Mouse (Mus musculus) c-Kit-negative CD71-positive TER-119-positive erythroid progenitor cells, embryonic 14.5 days (primary cell): ENCODE measurements around the gene Hyou1.
A peak's percentile ranks its signal among the peaks of the same experiment; 100 is the strongest.
"Not testable (repeated sequence)": the region's sequence is repeated elsewhere in the genome, so short reads cannot be mapped to it uniquely, and the experiment has no call there.

ENCODE experiments used
- DNase-seq: peaks from one replicate; pipeline ENCODE4 v3.0.0-alpha.2; 2013; ENCODE audit warnings: low read depth, low spot score

Hyou1 gene

GRCm38 (mm10) chr9:44379054-44379834, at the start of gene Hyou1:
Gene Hyou1, plus strand, starts transcription at chr9:44379490.
- peak; percentile 93 for DNase-seq

DNA sequence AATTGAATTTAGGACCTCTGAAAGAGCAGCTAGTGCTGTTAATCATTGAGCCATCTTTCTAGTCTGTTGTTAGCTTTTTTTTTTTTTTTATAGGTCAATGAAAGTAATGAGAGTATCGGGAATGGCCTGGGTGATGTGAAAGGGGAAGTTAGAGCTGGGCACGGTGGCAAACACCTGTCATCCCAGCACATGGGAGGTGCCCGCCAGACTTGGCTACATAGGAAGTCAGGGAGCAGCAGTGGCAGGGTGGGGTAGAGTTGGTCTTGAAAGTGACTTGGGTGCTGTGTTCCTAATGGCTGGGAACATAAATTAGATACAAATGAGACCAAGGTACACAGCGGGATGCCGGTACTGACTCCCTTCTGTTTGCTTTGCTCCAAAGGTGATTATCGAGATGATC, 48.6 kb upstream of the Hyou1 start:
- no peak for DNase-seq

DNA sequence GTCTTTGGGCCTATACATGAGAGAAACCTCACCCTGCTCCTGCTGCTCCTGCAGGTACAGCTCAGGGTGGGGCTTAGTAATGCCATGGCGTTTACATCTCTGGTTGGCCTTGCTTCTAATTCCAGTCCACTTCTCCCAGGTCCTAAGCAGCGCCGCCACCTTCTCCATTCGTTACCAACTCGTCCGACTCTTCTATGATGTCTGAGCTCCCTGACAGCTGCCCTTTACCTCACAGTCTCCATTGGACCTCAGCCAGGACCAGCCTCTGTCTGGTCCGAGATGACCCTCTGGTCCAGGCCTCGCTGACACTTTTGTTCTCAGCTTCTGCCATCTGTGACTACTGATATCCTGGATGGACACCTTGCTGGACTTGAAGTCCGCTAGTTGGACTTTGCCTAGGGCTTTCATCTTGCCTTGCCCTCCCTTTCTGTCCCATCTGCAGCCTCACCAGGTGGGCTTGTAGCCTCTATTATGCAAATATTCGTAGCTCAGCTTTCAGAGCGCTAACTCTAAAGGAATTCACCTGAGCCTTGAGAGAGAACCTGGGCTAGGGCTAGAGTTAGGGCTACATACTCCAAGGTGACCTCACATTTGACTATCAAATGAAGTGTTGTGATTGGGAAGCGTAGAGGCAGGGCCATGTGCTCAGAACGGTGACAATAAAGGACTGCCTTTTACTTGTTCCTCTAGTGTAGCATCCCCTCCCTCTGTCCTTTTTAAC, 46.2 kb upstream of the Hyou1 start:
- no peak for DNase-seq

DNA sequence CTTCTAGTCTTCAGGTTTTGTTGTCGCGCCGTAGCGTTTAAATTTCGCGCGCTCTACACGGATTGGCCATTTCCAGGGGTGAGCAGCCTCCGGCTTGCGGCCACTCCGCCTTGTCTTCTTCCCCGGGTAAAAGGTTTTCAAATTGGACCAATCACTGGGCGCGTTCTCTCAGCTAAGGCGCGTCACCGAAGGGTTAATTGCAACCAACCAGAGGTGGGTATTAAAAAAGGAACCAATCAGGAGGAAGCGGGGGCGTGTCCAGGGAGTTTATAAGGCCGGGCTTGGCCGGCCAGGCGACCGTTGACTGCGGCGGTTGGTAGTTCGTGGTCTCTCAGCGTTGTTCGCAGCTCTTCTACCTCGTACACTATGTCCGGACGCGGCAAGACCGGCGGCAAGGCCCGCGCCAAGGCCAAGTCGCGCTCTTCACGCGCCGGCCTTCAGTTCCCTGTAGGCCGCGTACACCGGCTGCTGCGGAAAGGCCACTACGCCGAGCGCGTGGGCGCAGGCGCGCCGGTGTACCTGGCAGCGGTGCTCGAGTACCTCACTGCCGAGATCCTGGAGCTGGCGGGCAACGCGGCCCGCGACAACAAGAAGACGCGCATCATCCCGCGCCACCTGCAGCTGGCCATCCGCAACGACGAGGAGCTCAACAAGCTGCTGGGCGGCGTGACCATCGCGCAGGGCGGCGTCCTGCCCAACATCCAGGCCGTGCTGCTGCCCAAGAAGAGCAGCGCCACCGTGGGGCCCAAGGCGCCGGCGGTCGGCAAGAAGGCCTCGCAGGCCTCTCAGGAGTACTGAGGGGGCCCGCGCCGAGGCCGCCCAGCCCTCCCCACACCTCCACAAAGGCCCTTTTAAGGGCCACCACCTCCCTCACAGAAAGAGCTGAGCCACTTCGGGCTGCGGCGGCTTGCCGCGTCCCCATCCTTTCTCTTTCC, 44.6 kb upstream of the Hyou1 start, which contains the start of gene H2afx:
H2afx (plus strand) TSS at position 299 of the 935 bp plus-strand sequence.
- DNase-seq = peak; percentile 99

DNA sequence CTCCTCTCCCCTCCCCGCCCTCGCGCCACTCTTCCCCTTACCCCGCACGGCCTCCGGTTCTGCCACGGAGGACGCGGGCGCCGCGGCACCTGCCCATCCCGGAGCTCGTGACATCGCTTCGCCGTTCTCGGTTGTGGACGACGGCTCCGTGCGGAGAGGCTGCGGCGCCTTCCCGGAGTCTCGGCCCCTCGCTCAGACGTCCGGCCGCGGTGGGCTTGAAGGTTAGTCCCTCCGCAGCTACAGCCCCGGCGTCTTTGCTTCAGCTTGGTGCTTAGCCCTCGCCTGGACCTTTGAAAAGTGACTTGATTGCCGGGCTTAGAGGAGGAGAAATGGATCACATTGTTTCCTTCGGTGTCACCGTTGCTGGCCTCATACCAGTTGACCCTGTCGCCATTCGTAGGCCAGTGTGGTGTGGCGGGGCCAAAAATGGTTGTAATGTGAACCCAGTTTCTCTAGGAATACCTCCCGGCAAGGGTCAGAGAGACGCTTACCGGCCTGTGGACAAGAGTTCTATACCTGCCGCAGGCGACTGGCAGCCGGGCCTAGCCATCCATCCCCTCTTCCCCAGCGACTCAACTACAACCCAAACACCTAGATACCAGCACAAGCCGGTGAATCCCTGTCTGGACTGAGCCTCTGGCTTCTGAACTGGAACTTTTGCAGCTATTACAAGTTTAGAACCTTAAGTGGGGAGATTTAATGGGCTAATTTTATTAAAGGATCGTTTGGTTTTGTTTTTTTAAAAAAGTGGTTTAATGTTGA, 43.8 kb upstream of the Hyou1 start:
- DNase-seq = no peak

- no peak for DNase-seq
Observed at GRCm38 (mm10) chr9:44336093-44336406, 43.2 kb upstream of the Hyou1 start.

GRCm38 (mm10) chr9:44336513-44336912, 42.8 kb upstream of the Hyou1 start:
- DNase-seq = not testable (repeated sequence)

GRCm38 (mm10) chr9:44336964-44337363, 42.3 kb upstream of the Hyou1 start:
- DNase-seq = no peak

DNA sequence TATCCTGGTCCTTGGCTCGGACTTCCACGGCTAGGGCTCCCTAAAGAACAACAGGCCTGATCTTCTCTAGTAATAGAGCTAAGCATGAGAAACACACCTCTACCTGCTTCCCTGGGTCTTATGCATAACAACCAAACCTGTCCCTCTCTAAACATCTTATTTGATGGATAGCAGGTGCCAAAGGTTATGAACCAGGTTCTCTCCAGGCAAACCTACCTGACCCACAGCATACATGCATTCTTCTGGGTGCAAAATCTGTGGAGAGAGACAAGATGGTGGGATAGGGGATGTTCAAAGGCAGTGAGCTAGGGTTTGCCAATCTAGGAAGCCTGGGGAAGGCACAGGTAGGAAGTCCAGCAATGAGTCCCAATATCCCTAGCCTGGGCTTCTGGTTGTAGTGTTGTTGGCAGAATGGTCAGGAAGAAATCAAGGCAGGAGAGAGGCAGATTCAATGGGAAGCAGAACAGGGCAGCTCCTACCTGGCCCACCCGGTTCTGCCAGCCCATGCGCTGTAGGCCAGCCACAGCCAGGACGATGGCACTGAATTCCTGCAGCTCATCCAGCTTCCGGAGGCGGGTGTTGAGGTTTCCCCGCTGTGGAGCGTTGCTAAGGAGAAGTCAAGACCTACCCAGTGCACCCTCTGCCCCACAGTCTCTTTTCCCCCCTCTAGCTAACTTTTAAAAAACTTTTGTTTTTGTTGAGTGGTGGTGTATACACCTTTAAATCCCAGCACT, 41.7 kb upstream of the Hyou1 start:
- no peak for DNase-seq

- DNase-seq = no peak
Observed at GRCm38 (mm10) chr9:44338574-44338973, 40.7 kb upstream of the Hyou1 start.

DNA sequence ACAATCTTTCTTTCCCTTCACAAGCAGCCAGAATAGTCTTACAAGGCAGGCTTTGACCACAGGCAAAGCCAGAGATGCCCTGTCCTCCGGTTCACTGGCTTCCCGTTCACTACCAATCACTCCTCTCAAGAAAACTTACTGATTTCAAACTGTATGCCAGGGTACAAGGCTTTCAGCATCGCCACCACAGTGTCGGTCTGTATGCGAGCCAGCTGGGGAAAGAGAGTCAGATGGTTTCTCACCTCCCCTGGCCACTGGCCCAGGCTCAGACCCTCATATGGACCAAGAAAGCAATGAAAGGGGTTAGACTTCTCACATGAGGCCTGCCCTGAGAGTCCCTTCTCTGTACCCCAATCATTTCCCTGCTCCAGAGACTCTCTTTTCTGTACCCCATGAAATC, 37.8 kb upstream of the Hyou1 start:
- DNase-seq = no peak

GRCm38 (mm10) chr9:44342173-44342572, 37.1 kb upstream of the Hyou1 start:
- DNase-seq = peak; percentile 85

DNA sequence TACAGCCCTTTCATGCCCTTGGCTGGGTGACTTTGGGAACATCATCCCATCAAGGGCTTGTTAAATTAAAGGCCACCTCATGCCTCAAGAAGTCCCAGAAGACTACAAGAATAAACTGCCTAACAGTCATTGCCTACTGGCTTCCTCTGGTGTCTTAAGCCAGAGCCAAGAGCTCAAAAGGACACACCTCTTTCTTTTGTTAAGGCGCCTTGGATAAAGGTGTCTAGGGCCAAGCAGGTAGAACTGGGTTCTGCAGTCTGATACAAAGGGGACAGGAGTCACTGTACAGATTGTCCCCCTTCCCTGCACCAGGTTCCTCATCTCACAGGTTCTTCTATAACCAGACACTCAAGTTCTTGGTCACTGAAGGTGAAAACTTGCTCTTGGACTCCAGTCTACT, 36.7 kb upstream of the Hyou1 start:
- no peak for DNase-seq

DNA sequence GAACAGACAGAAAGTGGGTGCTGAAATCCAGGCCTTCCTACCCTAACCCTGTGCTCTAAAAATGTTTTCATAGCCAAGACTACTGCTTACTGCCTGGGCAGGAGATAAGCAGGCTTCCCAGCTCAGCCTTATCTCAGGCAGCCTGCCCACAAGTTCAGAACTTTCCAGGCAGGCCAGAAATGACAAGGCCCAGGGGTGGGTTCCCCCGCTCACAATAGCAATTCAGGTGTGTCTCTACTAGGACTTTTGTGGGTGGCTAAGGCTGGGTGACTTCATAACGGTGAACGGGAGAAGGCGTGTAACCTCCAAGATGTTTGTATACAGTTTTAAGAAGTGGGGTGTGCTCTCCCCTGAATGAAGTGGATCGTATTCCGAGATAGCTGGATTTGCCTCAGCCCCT, 36.0 kb upstream of the Hyou1 start:
- peak; percentile 77 for DNase-seq

DNA sequence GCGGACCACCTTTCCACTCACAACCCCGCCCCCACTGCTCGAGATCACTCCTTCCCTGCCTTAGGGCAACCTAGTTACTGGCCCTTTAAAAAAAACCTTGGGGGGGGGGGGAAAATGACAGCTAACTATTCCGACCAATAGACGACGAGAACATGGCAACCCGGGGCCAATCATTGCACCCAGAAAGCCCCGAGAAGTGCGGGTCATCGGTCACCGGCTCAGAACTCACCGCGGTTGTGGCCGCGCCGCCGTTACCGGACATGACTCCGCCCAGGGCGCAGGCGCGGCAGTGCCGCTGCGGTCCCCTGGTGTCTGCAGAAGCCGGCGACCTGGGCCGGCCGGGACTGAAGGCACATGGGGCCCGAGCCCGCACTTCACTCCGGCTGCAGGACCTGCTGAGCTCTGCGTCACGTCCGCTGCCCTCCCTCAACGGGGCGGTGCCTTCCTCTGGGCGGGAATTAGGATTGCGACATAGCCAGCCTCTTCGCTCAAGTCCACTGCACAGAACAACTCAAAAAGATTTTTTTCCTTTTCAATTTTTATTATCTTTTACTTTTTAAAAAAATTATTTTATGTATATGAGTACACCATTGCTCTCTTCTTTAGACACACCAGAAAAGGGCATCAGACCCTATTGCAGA, 35.4 kb upstream of the Hyou1 start, which contains the start of gene Hmbs:
Hmbs (minus strand) TSS at position 448 of the 641 bp plus-strand sequence.
- DNase-seq = peak; percentile 85

DNA sequence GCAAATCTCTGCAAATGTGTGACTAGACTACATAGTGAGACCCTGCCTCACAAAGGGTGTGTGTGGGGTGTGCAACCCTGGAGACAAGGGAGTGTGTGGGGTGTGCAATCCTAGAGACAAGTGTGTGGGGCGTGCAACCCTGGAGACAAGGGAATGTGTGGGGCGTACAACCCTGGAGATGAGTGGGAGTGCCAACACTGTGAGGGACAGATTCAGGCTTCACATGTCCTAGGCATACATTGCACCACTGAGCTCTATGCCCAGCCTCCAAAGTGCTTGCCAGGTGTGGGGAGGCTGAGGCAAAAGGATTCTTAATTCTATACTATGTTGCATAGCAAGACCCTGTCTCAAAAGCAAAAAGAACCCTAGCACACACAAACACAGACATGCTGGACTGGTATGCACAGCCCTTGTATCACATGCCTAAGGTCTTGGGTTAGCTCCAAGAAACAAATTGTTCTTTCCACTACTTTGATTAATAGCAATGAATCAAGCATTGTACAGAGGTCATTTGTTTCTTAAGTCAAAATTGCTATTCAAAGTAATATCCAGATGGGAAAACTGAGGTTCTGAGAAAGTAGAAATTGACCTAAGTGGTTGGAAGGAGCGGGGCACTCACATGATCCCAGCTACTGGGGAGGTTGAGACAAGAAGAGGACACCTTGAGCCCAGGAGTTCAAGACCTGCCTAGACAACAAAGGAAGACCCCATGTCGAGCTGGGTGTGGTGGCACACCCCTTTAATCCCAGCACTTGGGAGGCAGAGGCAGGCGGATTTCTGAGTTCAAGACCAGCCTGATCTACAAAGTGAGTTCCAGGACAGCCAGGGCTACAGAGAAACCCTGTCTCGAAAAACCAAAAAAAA, 33.5 kb upstream of the Hyou1 start:
- DNase-seq = no peak

DNA sequence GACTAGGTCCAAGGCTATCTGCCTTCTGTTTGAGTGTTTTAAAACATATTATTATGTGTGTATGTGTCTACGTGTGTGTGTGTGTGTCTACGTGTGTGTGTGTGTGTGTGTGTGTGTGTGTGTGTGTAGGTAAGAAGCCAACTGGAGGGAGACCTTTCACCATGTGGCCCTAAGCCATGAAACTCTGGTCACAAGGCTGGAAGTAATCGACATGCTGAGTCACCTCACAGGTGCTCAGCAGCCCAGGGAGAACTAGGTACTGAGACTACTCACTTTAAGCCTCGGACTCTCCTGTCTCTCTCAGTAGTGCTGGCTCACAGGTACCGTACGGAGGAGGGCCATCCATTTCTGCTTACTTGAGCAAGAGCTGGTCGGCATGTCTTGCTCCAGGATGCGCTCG, 32.1 kb upstream of the Hyou1 start:
- no peak for DNase-seq

DNA sequence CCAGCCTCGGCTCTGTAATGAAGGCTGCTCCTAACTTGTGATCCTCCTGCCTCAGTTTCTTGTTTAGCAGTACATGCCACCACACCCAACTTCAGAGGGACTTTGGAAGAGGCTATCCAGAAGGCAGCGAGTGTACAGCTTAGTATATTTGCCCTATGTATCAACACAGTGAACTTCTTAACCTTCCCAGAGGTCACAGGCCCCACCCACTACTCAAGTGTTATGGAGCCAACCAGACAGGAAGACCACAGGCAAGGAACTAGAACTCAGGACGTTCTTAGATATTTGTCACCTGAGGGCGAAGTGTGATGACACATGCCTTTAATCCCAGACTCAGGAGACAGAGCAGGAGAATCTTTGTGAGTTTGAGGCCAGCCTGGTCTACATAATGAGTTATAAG, 31.7 kb upstream of the Hyou1 start:
- no peak for DNase-seq

- DNase-seq = no peak
Observed at GRCm38 (mm10) chr9:44348546-44348945, 30.7 kb upstream of the Hyou1 start.
